Mouse (Mus musculus) midbrain, embryonic 10.5 days (tissue): ENCODE data around the gene Grik1. TPM values are rescaled to one million over a fixed set of nuclear protein-coding genes. Genes with fewer than 3 reads are reported as not detected.
A peak's percentile ranks its signal among the peaks of the same experiment; 100 is the strongest.

Source experiments
- DNase-seq: peaks from one replicate; pipeline ENCODE4 v3.0.0-alpha.2; 2017; ENCODE audit warnings: low spot score
- H3K27ac ChIP-seq: fragments of 300-500 bp; sonication (generic); replicated peaks from 2 replicates; pipeline ENCODE4 v1.5.1; 2016; ENCODE audit warnings: mild to moderate bottlenecking
- H3K27me3 ChIP-seq: fragments of 300-500 bp; sonication (generic); 2 replicates; pipeline ENCODE4 v1.6.1; 2016; ENCODE audit warnings: low read depth, mild to moderate bottlenecking; ENCODE audit not compliant: poor library complexity, severe bottlenecking
- H3K36me3 ChIP-seq: fragments of 300-500 bp; sonication (generic); 2 replicates; pipeline ENCODE4 v1.6.1; 2016; ENCODE audit warnings: mild to moderate bottlenecking, moderate library complexity
- H3K4me1 ChIP-seq: fragments of 300-500 bp; sonication (generic); 2 replicates; pipeline ENCODE4 v1.6.1; 2016
- H3K4me3 ChIP-seq: fragments of 300-500 bp; sonication (generic); 2 replicates; pipeline ENCODE4 v1.5.1; 2016; ENCODE audit warnings: mild to moderate bottlenecking, moderate library complexity
- H3K9me3 ChIP-seq: fragments of 300-500 bp; sonication (generic); replicated peaks from 2 replicates; pipeline ENCODE4 v1.6.1; 2016; ENCODE audit warnings: mild to moderate bottlenecking
- WGBS: fragments of 180-500 bp; shearing (Covaris S2); methylation state at CpG from one replicate; pipeline ENCODE4 v1.1.7; 2016; 5-methylcytosine and 5-hydroxymethylcytosine counted together
- polyA plus RNA-seq: library from polyadenylated mRNA; unstranded; fragments of >200 nt; fragmentation: Nextera tagmentation; extraction: Ambion mirVana; gene quantifications from 2 replicates; pipeline ENCODE4 v1.2.1, GENCODE M21; 2016

The Grik1 gene
- polyA plus RNA-seq, 1 experiment from 2014 or later: 1.5 TPM

DNA sequence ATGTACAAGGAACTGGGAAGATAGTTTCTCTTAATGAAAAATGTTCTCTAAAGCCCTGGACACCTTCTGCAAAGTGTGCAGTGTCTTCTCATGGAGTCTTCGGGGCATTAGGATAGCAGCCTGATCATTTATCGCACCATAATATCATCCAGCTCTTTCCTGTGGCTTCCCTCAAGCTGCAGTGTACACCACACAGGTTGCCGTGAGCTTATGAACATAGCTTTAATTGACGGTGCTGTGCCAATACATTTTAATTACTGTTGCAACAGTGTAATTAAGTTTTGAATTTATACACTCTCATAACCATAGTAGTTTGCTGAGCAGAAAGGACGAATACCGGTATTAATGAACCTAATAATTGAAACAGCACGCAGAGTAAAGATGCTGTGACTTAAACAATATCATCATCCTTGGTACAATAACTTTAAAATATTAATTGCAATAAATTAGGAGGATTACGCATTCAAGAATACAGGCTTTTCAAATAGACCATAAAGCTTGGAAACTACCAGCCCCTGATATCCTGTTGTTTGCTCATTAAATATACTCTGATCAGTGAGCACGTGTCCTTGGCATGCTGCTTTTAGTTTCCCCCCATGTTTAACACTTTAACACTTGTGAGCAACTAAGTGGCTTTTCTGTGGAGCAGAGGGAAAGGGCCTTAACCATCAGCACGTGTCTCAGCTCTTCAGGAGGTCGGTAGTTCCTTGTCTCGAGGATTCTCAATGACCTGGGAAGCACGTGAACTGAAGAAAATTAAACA lies 347.8 kb downstream of the Grik1 start:
- DNase-seq: no peak
- Histone ChIP-seq H3K27ac (no peak overlapping the region), H3K4me3 (no peak overlapping the region), H3K4me1 (no peaks in the 10 kb centered on the region), H3K9me3 (no peaks in the 10 kb centered on the region), H3K27me3 (no peaks in the 10 kb centered on the region), H3K36me3 (no peaks in the 10 kb centered on the region)
- 92% methylated on average over 13 of the region's 13 CpGs for WGBS

DNA sequence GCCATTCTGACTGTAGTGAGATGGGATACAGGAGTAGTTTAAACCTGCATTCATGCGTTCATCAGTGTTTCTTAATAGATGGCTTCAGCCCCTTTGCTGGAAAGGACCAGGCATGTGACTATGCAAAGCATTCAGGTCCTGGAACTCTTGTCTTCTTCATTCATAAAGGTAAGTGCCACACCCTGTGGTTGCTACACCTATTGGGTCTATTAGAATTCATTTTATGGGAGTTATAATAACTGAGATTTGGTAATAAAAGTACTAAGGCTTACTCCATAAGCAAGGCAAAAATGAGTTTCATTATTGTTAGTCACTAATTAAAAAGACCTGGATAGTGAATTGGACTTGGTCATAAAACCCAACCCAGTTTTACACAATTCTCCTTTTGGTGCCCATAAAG lies 355.4 kb downstream of the Grik1 start:
- no peaks in the 10 kb centered on the region for H3K9me3 ChIP-seq
- H3K4me1 ChIP-seq: no peaks in the 10 kb centered on the region
- no peak overlapping the region for H3K27ac ChIP-seq
- no peak for DNase-seq
- H3K36me3 ChIP-seq: no peaks in the 10 kb centered on the region
- H3K27me3 ChIP-seq: no peaks in the 10 kb centered on the region
- H3K4me3 ChIP-seq: no peak overlapping the region
- WGBS: 91% methylated on average over 1 of the region's 1 CpGs

DNA sequence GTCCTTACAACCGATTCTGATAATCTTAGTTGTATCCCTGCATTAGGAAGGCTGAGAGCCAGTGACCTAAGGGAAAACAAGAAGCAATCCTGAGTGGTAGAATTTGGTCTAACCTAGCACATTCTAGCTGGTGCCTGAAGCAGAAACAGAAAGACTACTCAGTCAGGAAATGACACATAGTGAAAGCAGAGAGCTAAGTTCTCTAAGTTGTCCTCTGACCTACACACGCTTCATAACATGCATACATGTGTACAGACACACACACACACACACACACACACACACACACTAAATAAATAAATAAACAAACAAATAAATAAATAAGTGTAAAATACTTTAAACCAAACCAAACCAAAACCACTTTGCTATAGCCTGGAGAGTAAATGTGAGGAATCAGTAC lies 358.7 kb downstream of the Grik1 start:
- H3K36me3 ChIP-seq: no peaks in the 10 kb centered on the region
- H3K4me3 ChIP-seq: no peak overlapping the region
- 95% methylated on average over 2 of the region's 2 CpGs for WGBS
- H3K27me3 ChIP-seq: no peaks in the 10 kb centered on the region
- no peaks in the 10 kb centered on the region for H3K9me3 ChIP-seq
- no peak overlapping the region for H3K27ac ChIP-seq
- DNase-seq: no peak
- no peaks in the 10 kb centered on the region for H3K4me1 ChIP-seq

DNA sequence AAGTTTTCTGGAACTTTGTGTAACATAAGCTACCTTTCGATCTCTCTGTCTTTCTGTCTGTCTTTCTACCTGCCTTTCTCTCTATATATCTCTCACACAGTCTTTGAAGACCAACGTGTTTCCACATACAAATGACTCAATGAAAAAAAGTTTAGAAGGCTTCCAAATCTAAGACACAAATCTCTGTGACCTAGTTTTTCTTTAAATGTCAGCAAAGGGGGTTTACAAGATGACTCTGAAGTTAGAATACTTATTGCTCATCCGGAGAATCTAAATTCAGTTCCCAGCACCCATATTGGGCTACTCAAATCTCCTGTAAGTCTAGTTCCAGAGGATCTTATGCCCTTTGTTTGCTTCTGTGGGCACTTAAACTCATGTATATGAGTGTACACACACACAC lies 359.5 kb downstream of the Grik1 start:
- H3K27me3 ChIP-seq: no peaks in the 10 kb centered on the region
- WGBS: 87% methylated on average over 3 of the region's 3 CpGs
- H3K9me3 ChIP-seq: no peaks in the 10 kb centered on the region
- no peaks in the 10 kb centered on the region for H3K4me1 ChIP-seq
- no peaks in the 10 kb centered on the region for H3K36me3 ChIP-seq
- no peak overlapping the region for H3K4me3 ChIP-seq
- H3K27ac ChIP-seq: no peak overlapping the region
- no peak for DNase-seq

DNA sequence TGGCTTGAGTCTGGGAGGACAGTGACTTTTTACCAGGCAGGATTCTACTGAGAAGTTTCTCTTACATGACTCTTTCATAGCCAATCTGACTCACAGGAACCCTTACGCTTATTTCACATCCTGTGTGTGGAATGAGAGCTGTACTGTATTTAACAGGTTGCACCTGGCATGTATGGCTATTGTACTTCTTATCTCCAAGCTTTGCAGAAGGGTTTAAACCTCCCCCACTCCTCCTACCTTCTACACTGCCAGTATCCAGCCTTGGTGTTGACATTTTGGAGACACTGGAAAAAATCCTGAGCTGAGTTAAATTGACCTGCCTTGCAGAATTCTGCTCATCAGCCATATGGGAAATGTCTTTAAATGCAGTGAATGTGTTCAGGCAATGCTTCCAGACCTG lies 361.4 kb downstream of the Grik1 start:
- H3K27me3 ChIP-seq: no peaks in the 10 kb centered on the region
- no peaks in the 10 kb centered on the region for H3K4me1 ChIP-seq
- H3K27ac ChIP-seq: no peak overlapping the region
- H3K36me3 ChIP-seq: no peaks in the 10 kb centered on the region
- WGBS: 94% methylated on average over 1 of the region's 1 CpGs
- no peak overlapping the region for H3K4me3 ChIP-seq
- DNase-seq: no peak
- no peaks in the 10 kb centered on the region for H3K9me3 ChIP-seq

DNA sequence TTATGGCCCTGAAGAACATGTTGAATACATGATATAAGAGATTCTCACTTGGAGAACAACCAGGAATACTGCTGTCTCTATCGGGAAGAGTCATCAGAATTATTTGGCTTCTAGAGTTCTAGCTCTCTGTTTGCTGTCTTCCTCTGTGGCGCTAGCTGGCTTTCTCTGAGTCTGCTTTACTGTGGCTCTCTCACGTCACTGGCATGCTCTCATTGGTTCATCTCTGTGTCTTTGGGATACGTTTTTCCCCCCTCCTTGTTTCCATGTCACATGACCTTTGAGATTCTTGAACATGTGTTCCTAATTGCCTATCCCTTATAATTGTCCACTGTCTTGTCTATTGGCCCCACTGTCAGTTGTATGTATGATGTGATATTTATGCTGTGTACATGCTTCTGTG lies 372.2 kb downstream of the Grik1 start:
- no peak for DNase-seq
- H3K36me3 ChIP-seq: no peaks in the 10 kb centered on the region
- H3K27me3 ChIP-seq: no peaks in the 10 kb centered on the region
- WGBS: 81% methylated on average over 4 of the region's 4 CpGs
- no peak overlapping the region for H3K27ac ChIP-seq
- peaks cover 19% of the 10 kb centered on the region for H3K4me1 ChIP-seq
- no peak overlapping the region for H3K4me3 ChIP-seq
- no peaks in the 10 kb centered on the region for H3K9me3 ChIP-seq

DNA sequence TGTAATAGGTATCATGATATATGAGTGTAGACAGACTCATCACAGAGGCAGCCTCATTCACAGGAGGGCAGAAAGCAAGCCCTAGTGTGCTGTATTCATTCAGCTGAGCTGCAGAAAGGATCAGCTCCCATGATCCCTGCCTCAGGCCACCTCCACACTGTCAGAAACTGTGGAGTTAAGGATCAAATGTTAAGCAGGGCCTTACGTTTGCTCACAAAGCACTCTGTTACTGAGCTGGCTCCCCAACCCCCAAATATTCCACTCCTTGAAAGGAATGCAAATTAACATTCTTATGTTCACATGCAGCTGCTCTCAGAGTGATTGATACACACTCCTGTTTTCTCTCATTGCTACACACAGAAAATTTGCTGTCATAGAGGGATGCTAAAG lies 372.9 kb downstream of the Grik1 start:
- Histone ChIP-seq H3K36me3 (no peaks in the 10 kb centered on the region), H3K27me3 (no peaks in the 10 kb centered on the region), H3K27ac (peak overlapping the region; percentile 79), H3K4me1 (peaks cover 19% of the 10 kb centered on the region), H3K9me3 (no peaks in the 10 kb centered on the region), H3K4me3 (no peak overlapping the region)
- peak; percentile 32 for DNase-seq
- 7% methylated on average over 1 of the region's 1 CpGs for WGBS

DNA sequence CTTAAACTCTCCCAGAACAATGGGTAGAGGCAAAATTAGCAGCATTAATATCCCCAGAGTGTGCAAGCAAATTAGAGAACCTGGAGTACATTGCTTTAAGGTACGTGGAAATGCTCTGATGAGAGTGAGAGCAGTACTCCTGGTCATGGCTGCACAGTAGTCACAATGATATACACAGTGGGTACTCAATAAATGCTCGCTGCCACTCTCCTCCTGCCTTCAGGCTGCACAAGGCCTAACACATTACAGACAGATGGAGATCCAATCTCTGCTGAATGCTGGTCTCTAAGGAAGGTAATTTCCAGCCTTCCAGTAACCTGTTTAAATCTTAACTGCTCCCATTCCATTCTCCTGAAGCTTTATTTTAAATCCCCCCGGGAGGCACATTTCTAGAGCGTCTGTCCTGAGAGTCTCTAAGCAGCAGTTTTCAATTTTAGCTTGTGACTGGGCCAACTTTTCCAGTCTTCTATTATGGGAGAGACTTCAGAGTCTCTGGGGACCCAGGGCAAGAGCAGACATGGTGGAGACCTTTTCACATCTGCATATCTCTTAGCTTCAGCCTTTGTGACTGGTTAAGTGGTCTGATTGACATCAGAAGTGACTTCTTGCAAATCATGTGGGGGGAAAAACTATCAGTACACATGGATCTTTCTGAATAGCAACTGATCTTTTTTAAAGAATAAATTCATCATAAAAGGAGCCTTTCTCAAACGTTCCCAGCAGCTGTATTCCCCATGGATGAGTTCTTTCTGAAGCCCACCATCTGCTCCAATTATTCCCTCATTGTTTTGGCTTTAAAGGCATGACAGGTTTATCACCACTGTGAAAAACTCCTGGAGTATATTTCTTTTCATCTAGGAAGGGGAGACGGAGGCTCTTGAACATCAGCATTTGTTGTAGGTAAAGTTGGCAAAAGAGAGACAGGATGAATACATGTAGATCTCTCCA lies 373.6 kb downstream of the Grik1 start:
- H3K9me3 ChIP-seq: no peaks in the 10 kb centered on the region
- H3K4me1 ChIP-seq: peaks cover 19% of the 10 kb centered on the region
- peak overlapping the region; percentile 79 for H3K27ac ChIP-seq
- H3K27me3 ChIP-seq: no peaks in the 10 kb centered on the region
- 61% methylated on average over 6 of the region's 6 CpGs for WGBS
- H3K36me3 ChIP-seq: no peaks in the 10 kb centered on the region
- no peak overlapping the region for H3K4me3 ChIP-seq
- no peak for DNase-seq

DNA sequence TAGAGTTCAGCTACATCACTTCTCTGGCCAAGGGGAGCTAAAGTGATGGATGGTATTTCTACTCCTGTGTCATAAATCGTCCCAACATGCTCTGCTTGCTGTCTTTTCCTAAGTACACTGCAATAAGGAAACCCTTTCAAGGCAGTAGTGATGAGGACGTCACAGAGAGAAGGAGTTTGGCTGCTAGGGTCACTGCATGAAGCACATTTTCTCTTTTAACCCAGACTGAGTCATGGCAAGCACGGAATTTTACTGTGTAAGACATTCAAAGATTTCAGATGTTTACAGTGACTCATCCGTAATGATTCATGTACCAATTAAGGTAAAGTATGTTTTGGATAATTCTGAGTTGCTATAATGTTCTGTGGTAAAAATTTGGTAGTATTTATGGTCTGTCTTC lies 374.9 kb downstream of the Grik1 start:
- no peak overlapping the region for H3K27ac ChIP-seq
- no peaks in the 10 kb centered on the region for H3K27me3 ChIP-seq
- H3K4me3 ChIP-seq: no peak overlapping the region
- 85% methylated on average over 4 of the region's 4 CpGs for WGBS
- peaks cover 19% of the 10 kb centered on the region for H3K4me1 ChIP-seq
- no peaks in the 10 kb centered on the region for H3K36me3 ChIP-seq
- H3K9me3 ChIP-seq: no peaks in the 10 kb centered on the region
- no peak for DNase-seq

DNA sequence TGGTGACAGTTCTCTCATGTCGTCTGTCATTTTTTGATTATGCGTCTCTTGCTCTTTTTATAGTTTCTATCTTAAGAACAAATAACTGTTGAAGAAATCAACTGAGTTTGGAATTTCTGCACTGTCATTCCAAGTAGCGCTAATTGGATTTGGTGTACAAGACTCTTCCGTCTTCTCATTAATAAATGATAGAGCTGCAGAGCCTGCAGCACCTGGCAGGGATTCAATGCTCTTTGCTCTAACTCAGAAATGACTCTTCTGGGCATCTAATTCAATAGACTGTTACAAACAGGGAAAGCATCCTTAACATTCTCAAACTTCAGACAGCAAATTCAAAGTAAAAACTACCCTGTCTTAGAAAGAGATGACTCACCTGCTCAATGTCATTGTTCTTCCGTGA lies 376.3 kb downstream of the Grik1 start:
- H3K36me3 ChIP-seq: no peaks in the 10 kb centered on the region
- H3K27me3 ChIP-seq: no peaks in the 10 kb centered on the region
- peaks cover 19% of the 10 kb centered on the region for H3K4me1 ChIP-seq
- no peak for DNase-seq
- H3K27ac ChIP-seq: no peak overlapping the region
- 91% methylated on average over 5 of the region's 5 CpGs for WGBS
- no peaks in the 10 kb centered on the region for H3K9me3 ChIP-seq
- no peak overlapping the region for H3K4me3 ChIP-seq

DNA sequence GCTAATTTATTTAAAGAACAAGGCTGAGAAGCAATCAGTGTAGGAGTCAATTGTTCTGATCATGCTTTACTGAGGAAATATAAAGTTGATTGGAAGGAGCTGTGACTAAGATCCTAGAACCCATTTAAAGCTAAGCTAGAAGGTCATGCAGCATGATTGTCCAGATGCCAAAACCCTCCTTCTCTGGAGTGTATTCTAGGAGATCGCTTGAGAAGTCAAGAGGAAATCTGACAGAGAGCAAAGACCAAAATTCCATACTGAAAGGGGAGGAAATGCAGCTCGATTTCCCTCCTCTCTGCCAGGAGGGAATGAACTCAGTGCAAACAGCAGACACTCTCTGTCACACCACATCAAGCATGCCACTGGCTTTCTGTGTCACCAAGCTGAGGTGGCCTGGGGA lies 378.9 kb downstream of the Grik1 start:
- 72% methylated on average over 2 of the region's 2 CpGs for WGBS
- Histone ChIP-seq H3K36me3 (no peaks in the 10 kb centered on the region), H3K9me3 (no peaks in the 10 kb centered on the region), H3K4me1 (peaks cover 2% of the 10 kb centered on the region), H3K27me3 (no peaks in the 10 kb centered on the region), H3K4me3 (no peak overlapping the region), H3K27ac (no peak overlapping the region)
- DNase-seq: no peak

DNA sequence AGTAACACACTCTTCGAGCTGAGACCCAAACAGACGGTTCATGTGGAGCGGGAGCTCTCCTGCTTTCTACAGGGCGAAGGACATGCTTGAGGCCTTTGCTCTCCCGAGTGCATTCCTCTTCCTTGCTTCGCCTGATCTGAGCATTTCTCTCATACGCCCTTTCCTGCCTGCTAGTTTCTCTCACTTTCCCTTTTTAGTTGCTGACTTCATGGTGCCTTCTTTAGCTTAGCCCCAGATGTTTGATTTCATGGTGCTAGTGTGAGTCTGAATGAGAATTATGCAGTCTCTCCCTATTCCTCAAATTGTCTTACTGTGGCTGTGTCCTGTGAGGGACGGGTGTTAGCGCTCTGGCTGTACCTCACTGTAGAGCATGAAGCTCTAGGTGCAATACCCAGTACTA lies 388.0 kb downstream of the Grik1 start:
- DNase-seq: no peak
- H3K4me3 ChIP-seq: no peak overlapping the region
- H3K27ac ChIP-seq: no peak overlapping the region
- H3K27me3 ChIP-seq: no peaks in the 10 kb centered on the region
- no peaks in the 10 kb centered on the region for H3K36me3 ChIP-seq
- no peaks in the 10 kb centered on the region for H3K4me1 ChIP-seq
- 91% methylated on average over 9 of the region's 9 CpGs for WGBS
- no peaks in the 10 kb centered on the region for H3K9me3 ChIP-seq

DNA sequence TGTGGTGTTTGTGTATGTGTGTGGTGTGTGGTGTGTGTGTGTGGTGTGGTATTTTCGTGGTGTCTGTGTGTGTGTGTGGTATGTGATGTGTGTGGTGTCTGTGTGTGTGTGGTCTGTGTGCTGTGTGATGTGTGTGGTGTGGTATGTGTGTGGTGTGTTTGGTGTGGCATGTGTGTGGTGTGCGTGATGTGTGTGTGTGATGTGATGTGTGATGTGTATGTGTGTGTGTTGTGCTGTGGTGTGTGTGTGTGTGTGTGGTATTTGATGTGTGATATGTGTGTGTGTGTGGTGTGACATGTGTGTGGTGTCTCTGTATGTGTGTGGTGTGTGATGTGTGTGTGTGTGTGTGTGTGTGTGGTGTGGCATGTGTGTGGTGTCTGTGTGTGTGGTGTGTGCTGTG lies 388.9 kb downstream of the Grik1 start:
- Histone ChIP-seq H3K4me1 (no peaks in the 10 kb centered on the region), H3K36me3 (no peaks in the 10 kb centered on the region), H3K27ac (no peak overlapping the region), H3K27me3 (no peaks in the 10 kb centered on the region), H3K4me3 (no peak overlapping the region), H3K9me3 (no peaks in the 10 kb centered on the region)
- 97% methylated on average over 2 of the region's 2 CpGs for WGBS
- DNase-seq: no peak
